Mouse (Mus musculus): ENCODE results near the gene Oxct1. TPM values are rescaled to one million over a fixed set of nuclear protein-coding genes. Genes with fewer than 3 reads are reported as not detected.
A peak's percentile ranks its signal among the peaks of the same experiment; 100 is the strongest.

Oxct1 gene
- polyA plus RNA-seq, 1 experiment, result 17.4 TPM

DNA sequence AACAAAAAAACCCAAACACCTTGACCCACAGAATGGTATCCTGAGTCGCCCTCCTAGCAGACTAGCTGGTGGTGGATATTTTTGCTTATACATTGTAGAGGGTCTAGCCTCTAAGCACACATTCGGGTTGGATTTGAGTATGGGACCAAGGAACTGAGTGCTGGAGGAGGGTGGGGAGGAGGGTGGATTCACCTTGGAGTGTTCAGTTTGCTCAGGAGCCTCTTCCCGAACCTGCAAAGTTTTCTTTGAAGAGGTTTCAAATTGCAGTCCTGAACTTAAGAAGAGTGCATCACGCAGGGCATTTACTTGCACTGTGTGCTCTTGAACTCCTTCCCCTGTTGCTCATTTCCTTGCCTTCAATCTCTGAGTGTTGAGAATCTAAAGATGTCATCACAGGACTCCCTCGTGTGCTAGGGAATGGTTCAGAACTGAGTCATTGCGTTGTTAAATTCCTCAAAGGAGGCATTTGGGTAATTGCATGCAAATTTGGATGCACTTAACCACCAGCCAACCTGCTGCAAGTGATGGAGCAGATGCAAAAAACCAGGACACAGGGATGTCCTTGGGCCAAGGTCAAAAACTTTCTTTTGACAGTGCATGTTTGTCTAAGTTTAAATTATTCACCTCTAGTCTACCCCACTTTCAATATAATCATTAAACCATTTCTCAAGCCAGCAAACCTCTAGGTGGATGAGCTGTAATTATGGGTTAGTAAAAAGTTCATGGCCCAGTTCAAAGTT lies 1.7 kb downstream of the Oxct1 start:
- TF ChIP-seq POLR2A (IDR thresholded peaks at IDR 0.05; ENCODE audit: low read depth, low read length), result no peak
- TF ChIP-seq CTCF (IDR thresholded peaks at IDR 0.05; ENCODE audit: extremely low read depth, insufficient read depth, insufficient read length, insufficient replicate concordance), result no peak
- DNase-seq (ENCODE audit: low read depth in 1 of 2, low spot score in 2 of 2), result no peak
- H3K4me3 ChIP-seq (ENCODE audit: extremely low read depth, insufficient read depth, insufficient read length), result peak overlapping the region; percentile 87
- 0 out of 2 replicates have a peak overlapping the region, but pooled peaks have one; percentile 86 for H3K27ac ChIP-seq (ENCODE audit: insufficient read depth, low read length)
- no peaks in the 10 kb centered on the region for H3K36me3 ChIP-seq (ENCODE audit: control insufficient read depth, insufficient read depth, low read length)
- 22% methylated on average over 6 of the region's 6 CpGs for WGBS
- H3K27me3 ChIP-seq (ENCODE audit: control insufficient read depth, insufficient read depth, low read length), result no peaks in the 10 kb centered on the region
- peaks cover 4% of the 10 kb centered on the region; the same call in 1 of the 2 replicates for H3K4me1 ChIP-seq (ENCODE audit: control insufficient read depth, insufficient read depth, insufficient read length)

DNA sequence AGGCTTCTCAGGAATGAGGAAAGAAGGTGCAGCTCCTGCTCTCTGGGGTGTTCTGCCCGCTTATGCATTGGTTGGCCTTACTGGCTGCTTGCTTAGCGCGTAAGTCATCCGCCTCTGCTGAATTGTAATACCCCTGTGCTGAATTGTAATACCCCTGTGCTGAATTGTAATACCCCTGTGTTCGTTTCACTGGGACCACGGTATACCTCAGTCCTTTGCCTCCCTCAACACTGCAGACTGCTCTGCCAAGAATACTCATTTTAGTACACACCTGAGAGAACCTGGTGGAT lies 2.2 kb downstream of the Oxct1 start:
- Histone ChIP-seq H3K4me1 (ENCODE audit: control insufficient read depth, insufficient read depth, insufficient read length) (peaks cover 4% of the 10 kb centered on the region; the same call in 1 of the 2 replicates), H3K27me3 (ENCODE audit: control insufficient read depth, insufficient read depth, low read length) (no peaks in the 10 kb centered on the region), H3K36me3 (ENCODE audit: control insufficient read depth, insufficient read depth, low read length) (no peaks in the 10 kb centered on the region), H3K4me3 (ENCODE audit: extremely low read depth, insufficient read depth, insufficient read length) (no peak overlapping the region), H3K27ac (ENCODE audit: insufficient read depth, low read length) (no peak overlapping the region)
- no peak for DNase-seq (ENCODE audit: low read depth in 1 of 2, low spot score in 2 of 2)
- TF ChIP-seq POLR2A (IDR thresholded peaks at IDR 0.05; ENCODE audit: low read depth, low read length) (no peak), CTCF (IDR thresholded peaks at IDR 0.05; ENCODE audit: extremely low read depth, insufficient read depth, insufficient read length, insufficient replicate concordance) (no peak)
- 90% methylated on average over 6 of the region's 6 CpGs for WGBS

GRCm38 (mm10) chr15:4028960-4029359 lies 2.8 kb downstream of the Oxct1 start:
- H3K27me3 ChIP-seq (ENCODE audit: control insufficient read depth, insufficient read depth, low read length), result no peaks in the 10 kb centered on the region
- no peaks in the 10 kb centered on the region for H3K36me3 ChIP-seq (ENCODE audit: control insufficient read depth, insufficient read depth, low read length)
- DNase-seq (ENCODE audit: low read depth in 1 of 2, low spot score in 2 of 2), result no peak
- no peak overlapping the region for H3K4me3 ChIP-seq (ENCODE audit: extremely low read depth, insufficient read depth, insufficient read length)
- no peak overlapping the region for H3K27ac ChIP-seq (ENCODE audit: insufficient read depth, low read length)
- H3K4me1 ChIP-seq (ENCODE audit: control insufficient read depth, insufficient read depth, insufficient read length), result peaks cover 4% of the 10 kb centered on the region; the same call in 1 of the 2 replicates
- TF ChIP-seq POLR2A (IDR thresholded peaks at IDR 0.05; ENCODE audit: low read depth, low read length) (no peak), CTCF (IDR thresholded peaks at IDR 0.05; ENCODE audit: extremely low read depth, insufficient read depth, insufficient read length, insufficient replicate concordance) (no peak)

DNA sequence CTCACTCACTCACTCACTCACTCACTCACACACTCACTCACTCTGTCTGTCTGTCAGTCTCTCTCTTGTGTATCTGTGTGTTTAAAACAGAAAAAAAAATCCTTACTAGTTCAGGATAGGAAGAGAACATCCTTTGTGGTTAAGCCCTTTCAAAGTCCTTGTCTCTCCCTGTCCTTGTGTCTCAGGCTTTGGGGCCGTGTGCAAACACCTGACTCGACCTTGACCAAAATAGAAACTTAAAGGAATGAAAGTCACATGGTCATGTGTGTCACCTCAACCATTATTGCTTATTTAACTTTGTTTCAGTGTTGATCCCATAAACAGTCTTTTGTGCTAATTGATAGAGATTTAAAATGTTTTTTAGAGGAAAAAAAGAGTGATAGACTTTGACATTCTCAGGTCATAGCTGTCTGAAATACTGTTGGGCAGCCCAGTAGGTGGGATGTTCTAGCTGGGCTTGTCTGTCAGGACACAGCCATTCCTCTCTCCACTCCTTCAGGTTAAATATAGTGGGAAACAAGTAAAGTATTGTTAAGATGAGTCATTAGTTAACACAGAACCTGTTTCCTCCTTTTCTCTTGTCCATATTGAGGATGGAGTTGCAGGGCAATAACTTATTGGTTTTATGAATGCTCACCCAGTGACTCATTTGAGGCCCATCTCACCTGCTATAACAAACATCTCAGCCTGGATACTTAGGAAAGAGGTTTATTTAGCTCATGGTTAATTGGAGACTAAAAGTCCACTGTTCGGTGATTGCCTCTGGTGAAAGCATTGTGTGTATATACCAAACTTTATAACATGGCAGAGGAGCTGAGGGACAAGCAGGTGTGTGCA lies 7.2 kb downstream of the Oxct1 start:
- TF ChIP-seq CTCF (IDR thresholded peaks at IDR 0.05; ENCODE audit: extremely low read depth, insufficient read depth, insufficient read length, insufficient replicate concordance) (no peak), POLR2A (IDR thresholded peaks at IDR 0.05; ENCODE audit: low read depth, low read length) (no peak)
- H3K27me3 ChIP-seq (ENCODE audit: control insufficient read depth, insufficient read depth, low read length), result no peaks in the 10 kb centered on the region
- no peak for DNase-seq (ENCODE audit: low read depth in 1 of 2, low spot score in 2 of 2)
- H3K4me1 ChIP-seq (ENCODE audit: control insufficient read depth, insufficient read depth, insufficient read length), result no peaks in the 10 kb centered on the region
- WGBS, result 47% methylated on average over 3 of the region's 3 CpGs
- 0 out of 2 replicates have a peak, but pooled peaks cover 3% of the 10 kb centered on the region for H3K36me3 ChIP-seq (ENCODE audit: control insufficient read depth, insufficient read depth, low read length)
- H3K4me3 ChIP-seq (ENCODE audit: extremely low read depth, insufficient read depth, insufficient read length), result no peak overlapping the region
- no peak overlapping the region for H3K27ac ChIP-seq (ENCODE audit: insufficient read depth, low read length)

DNA sequence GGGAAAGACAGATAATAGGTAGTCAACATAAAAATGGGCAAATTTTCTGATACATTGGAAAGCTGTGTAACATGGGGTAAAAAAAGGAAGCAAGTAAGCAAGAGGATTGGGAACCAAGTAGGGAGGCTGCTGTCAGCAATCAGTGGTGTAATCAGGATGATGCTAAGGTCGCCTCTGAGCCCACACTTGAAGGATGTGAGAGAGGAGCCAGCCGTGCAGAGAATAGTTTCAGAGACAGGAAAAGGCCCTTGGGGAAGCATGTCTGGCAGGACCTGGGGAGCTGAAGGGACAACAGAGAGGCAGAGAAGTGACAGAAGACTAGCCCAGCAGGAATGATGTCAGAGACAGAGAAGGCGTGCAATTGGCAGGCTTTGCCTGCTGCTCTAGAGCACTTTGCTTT lies 16.2 kb downstream of the Oxct1 start:
- H3K4me3 ChIP-seq (ENCODE audit: extremely low read depth, insufficient read depth, insufficient read length), result no peak overlapping the region
- peaks cover 10% of the 10 kb centered on the region; the same call in 1 of the 2 replicates for H3K4me1 ChIP-seq (ENCODE audit: control insufficient read depth, insufficient read depth, insufficient read length)
- peaks cover 9% of the 10 kb centered on the region for H3K36me3 ChIP-seq (ENCODE audit: control insufficient read depth, insufficient read depth, low read length)
- 51% methylated on average over 3 of the region's 3 CpGs for WGBS
- DNase-seq (ENCODE audit: low read depth in 1 of 2, low spot score in 2 of 2), result no peak
- TF ChIP-seq POLR2A (IDR thresholded peaks at IDR 0.05; ENCODE audit: low read depth, low read length) (no peak), CTCF (IDR thresholded peaks at IDR 0.05; ENCODE audit: extremely low read depth, insufficient read depth, insufficient read length, insufficient replicate concordance) (no peak)
- peak overlapping the region; percentile 19; the same call in 1 of the 2 replicates for H3K27ac ChIP-seq (ENCODE audit: insufficient read depth, low read length)
- no peaks in the 10 kb centered on the region for H3K27me3 ChIP-seq (ENCODE audit: control insufficient read depth, insufficient read depth, low read length)

DNA sequence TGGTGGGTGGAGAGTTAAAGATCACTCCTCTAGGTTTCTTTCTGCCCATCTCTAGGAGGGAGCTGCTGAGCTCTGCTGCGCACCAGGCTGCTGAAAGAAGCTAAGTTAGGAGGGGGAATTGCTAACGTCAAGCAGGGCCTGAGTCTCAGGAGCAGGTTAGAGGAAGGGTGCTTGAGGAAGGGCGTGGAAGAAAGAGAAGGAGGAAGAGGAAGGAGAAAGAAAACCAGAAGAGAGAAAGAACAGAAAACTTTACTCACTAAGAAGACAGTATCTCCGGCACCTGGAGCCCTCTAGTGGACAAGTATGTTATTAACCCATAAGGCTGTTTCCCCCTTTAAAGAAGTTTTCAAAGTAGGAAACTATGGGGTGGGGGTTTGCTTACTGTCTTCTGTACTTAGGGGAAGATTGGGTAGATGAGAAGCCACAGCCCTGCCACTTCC lies 16.9 kb downstream of the Oxct1 start:
- Histone ChIP-seq H3K4me3 (ENCODE audit: extremely low read depth, insufficient read depth, insufficient read length) (peak overlapping the region; percentile 32; the same call in 1 of the 2 replicates), H3K27ac (ENCODE audit: insufficient read depth, low read length) (peak overlapping the region; percentile 41; the same call in 1 of the 2 replicates), H3K36me3 (ENCODE audit: control insufficient read depth, insufficient read depth, low read length) (peaks cover 10% of the 10 kb centered on the region), H3K4me1 (ENCODE audit: control insufficient read depth, insufficient read depth, insufficient read length) (peaks cover 10% of the 10 kb centered on the region; the same call in 1 of the 2 replicates), H3K27me3 (ENCODE audit: control insufficient read depth, insufficient read depth, low read length) (no peaks in the 10 kb centered on the region)
- TF ChIP-seq POLR2A (IDR thresholded peaks at IDR 0.05; ENCODE audit: low read depth, low read length) (no peak), CTCF (IDR thresholded peaks at IDR 0.05; ENCODE audit: extremely low read depth, insufficient read depth, insufficient read length, insufficient replicate concordance) (no peak)
- 21% methylated on average over 4 of the region's 4 CpGs for WGBS
- DNase-seq (ENCODE audit: low read depth in 1 of 2, low spot score in 2 of 2), result peak; percentile 14 to 53

All from spleen, adult 2 months (tissue).